Mouse (Mus musculus): Measurements from ENCODE around the gene Cldn16. TPM values are rescaled to one million over a fixed set of nuclear protein-coding genes. Genes with fewer than 3 reads are reported as not detected.

Cldn16 gene
- total RNA-seq (2023), result not detected

DNA sequence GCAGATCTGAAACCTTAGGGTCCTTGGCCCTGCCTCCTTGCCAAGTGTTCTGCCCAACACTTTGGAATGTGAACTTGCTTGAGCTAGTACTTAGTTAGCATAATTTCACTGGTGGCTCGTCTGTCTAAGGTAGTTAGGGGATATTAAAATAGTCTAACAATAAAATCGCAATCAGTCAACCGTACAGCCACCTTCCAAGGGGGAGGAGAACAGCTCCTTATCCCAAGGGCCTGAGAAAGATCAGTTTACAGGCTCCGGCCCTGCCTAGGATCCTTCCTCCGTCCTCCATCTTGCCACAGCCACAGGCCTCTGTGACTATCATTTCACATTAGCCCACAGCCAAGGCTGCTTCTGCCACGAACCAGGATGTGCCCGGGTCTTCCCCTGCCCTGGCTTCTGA, at the start of gene Cldn16:
Gene Cldn16, plus strand, starts transcription at position 301 of the 400 bp plus-strand sequence.

DNA sequence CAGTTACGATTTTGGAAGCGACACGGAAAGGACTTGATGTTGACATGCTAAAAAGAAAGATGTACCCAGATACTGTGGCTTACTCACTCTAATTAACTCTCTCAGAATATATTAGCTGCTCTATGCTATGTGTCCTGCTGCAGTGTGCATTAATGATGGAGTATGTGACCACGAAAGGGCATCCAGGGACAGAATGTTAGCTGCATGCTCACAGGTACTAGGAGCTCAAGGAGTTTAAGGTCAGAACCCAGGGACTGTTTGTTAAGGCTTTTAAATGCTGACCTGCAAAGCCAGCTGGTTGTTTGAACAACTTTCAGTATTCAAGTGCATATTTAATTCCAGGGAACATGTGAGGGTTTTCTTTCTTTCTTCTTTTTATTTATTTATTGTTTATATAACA, 63.7 kb downstream of the Cldn16 start, which contains the start of gene Tmem207:
Gene Tmem207, minus strand, starts transcription at position 101 of the 400 bp plus-strand sequence.

Other genes starting within 250 kb of the Cldn16 start
- under 1 TPM in 1 of 2 experiments, not detected in 1; 0.10 TPM for gene Cldn1, start 91.3 kb upstream of the Cldn16 start, total RNA-seq (2023)
- not detected for gene Tmem207, start 63.6 kb downstream of the Cldn16 start, total RNA-seq (2023)
- 10 to 100 TPM; 16.4 to 18.0 TPM for gene Il1rap, start 118.6 kb downstream of the Cldn16 start, total RNA-seq (2023)

Measured in monocyte, adult 59 days (primary cell).